Mouse (Mus musculus) neural tube, embryonic 14.5 days (tissue): ENCODE results near the gene Sfxn2. TPM values are rescaled to one million over a fixed set of nuclear protein-coding genes. Genes with fewer than 3 reads are reported as not detected.
A peak's percentile ranks its signal among the peaks of the same experiment; 100 is the strongest.

Source experiments
- ATAC-seq: fragments of 200-750 bp; cut with Nextera tagmentation; 2 replicates; pipeline ENCODE4 v1.8.0; 2017; ENCODE audit warnings: low read depth, mild to moderate bottlenecking, moderate TSS enrichment, moderate library complexity
- H3K27ac ChIP-seq: fragments of 300-500 bp; sonication (generic); 2 replicates; pipeline ENCODE4 v1.5.1; 2014; ENCODE audit warnings: low read depth, mild to moderate bottlenecking, control low read depth, low read length, moderate library complexity, mixed read lengths
- H3K27me3 ChIP-seq: fragments of 300-500 bp; sonication (generic); 2 replicates; pipeline ENCODE4 v1.6.1; 2014; ENCODE audit warnings: low read length; ENCODE audit not compliant: control insufficient read depth, insufficient read depth
- H3K36me3 ChIP-seq: fragments of 300-500 bp; sonication (generic); 2 replicates; pipeline ENCODE4 v1.6.1; 2014; ENCODE audit warnings: low read length, mixed read lengths; ENCODE audit not compliant: control insufficient read depth, insufficient read depth
- H3K4me1 ChIP-seq: fragments of 300-500 bp; sonication (generic); 2 replicates; pipeline ENCODE4 v1.6.1; 2014; ENCODE audit warnings: low read length; ENCODE audit not compliant: control insufficient read depth, insufficient read depth
- H3K4me2 ChIP-seq: fragments of 300-500 bp; sonication (generic); 2 replicates; pipeline ENCODE4 v1.6.1; 2014; ENCODE audit warnings: mild to moderate bottlenecking, low read depth, low read length, control low read depth
- H3K4me3 ChIP-seq: fragments of 300-500 bp; sonication (generic); 2 replicates; pipeline ENCODE4 v1.5.1; 2014; ENCODE audit warnings: low read depth, low read length, control low read depth, mixed read lengths
- H3K9ac ChIP-seq: fragments of 300-500 bp; sonication (generic); replicated peaks from 2 replicates; pipeline ENCODE4 v1.6.1; 2014; ENCODE audit warnings: low read depth, mild to moderate bottlenecking, control low read depth, low read length, mixed read lengths
- H3K9me3 ChIP-seq: fragments of 300-500 bp; sonication (generic); 2 replicates; pipeline ENCODE4 v1.6.1; 2016; ENCODE audit warnings: low read length; ENCODE audit not compliant: control insufficient read depth
- WGBS: fragments of 180-500 bp; shearing (Covaris S2); extraction: QIAGEN DNeasy Blood & Tissue Kit; methylation state at CpG from one replicate; pipeline ENCODE4 v1.1.7; 2014; 5-methylcytosine and 5-hydroxymethylcytosine counted together
- polyA plus RNA-seq: library from polyadenylated mRNA; unstranded; fragments of >200 nt; fragmentation: Nextera tagmentation; extraction: Ambion mirVana; gene quantifications from 2 replicates; pipeline ENCODE4 v1.2.1, GENCODE M21; 2014

Gene Sfxn2
- 10.5 and 10.7 TPM in 2 replicates for polyA plus RNA-seq

DNA sequence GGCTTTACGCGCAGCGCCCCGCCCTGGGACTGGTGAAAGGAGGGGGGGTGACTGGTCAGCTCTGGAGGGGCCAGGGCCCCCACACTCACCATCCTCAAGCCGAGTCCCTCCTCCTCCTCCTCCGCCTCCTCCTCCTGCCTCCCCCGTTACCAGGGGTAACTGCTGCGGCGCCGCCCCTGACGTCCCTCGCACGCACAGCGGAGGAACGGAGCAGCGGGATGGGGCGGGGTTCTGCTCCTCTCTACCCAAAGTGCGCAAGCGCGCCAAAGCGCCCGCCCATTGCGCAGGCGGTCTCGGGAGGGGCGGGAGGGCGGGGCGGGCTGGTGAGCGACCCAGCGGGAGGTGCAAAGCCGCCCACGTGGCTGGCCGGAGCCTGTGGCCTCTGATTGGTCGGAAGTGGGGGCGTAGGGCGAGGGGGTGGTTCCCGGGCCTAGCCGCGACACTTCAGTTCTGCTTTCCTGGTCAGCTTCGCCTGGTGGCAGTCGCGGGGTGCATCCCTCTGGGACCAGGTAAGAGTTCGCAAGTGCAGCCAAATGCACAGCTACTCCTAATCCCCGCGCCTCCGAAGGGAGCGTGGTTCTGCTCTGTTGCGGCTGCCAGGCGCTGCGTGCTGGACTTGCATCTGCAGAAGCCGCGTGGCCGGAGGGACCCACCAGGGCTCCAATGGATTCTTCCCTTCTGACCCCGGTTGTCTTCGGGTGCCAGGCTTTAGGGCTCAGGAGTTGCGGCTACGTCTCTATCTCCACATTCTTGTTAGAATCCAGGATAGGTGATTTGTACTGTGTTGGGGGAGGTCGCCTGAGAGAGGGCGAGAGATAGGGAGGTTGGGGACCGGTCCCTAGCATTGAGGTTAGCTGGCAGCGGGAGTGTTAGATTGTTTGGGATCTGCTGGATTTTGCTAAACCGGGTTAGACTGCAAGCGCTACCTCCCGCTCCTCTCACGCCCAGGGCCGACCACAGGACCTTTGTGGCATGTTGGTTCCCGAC, at the start of gene Sfxn2, which contains the start of gene Arl3:
TSS of gene Sfxn2 (plus strand) at position 415 of the 987 bp plus-strand sequence.
TSS of gene Arl3 (minus strand) at position 248 of the 987 bp plus-strand sequence.
- peak within 1 kb of the TSS; percentile 66 for H3K4me3 ChIP-seq
- peak within 1 kb of the TSS; percentile 80 for H3K4me2 ChIP-seq
- H3K27ac ChIP-seq, result peak within 1 kb of the TSS; percentile 69
- under 1% methylated on average over 62 of the region's 67 CpGs for WGBS
- H3K4me1 ChIP-seq, result peaks cover 9% of the 10 kb centered on the region; the same call in 1 of the 2 replicates
- H3K36me3 ChIP-seq, result no peaks in the 10 kb centered on the region
- no peaks in the 10 kb centered on the region for H3K27me3 ChIP-seq
- H3K9ac ChIP-seq, result peak within 1 kb of the TSS; percentile 74
- no peaks in the 10 kb centered on the region for H3K9me3 ChIP-seq
- peak; percentile 95 for ATAC-seq

DNA sequence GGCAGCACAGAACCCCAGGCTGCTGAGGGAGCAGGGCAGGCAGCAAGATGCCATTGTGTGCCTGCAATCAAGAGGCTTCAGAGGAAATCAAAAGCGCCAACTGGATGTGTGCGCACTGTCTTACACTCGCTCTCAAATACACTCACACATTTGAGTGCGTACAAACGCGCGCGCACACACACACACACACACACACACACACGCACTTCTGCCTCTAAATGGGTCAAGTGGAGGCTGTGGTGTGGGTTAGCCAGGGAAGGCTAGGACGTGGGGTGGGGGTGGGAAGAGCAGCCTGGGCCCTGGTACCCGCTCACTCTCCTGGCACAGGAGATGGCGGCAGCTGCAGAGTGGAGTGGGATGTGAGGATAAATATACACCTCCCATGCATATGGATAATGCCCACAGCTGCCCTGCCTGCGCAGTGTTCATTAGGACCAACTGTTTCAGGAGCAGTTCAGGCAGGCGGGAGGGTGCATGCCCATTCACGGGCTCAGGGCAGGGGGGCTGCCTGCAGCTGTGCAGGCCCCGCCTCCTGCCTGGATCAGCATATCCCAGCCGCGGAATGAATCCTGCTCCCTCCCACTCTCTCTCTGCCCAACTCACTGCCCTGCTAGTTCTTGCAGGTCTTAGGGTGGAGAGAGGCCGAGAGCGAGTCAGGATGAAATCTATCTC, 49.5 kb upstream of the Sfxn2 start:
- H3K27me3 ChIP-seq, result no peaks in the 10 kb centered on the region
- H3K9ac ChIP-seq, result peak overlapping the region; percentile 16; the same call in 1 of the 2 replicates
- peak; percentile 89 for ATAC-seq
- peak overlapping the region; percentile 36 for H3K4me2 ChIP-seq
- peaks cover 54% of the 10 kb centered on the region for H3K4me1 ChIP-seq
- H3K4me3 ChIP-seq, result peak overlapping the region; percentile 6; the same call in 1 of the 2 replicates
- H3K9me3 ChIP-seq, result no peaks in the 10 kb centered on the region
- no peaks in the 10 kb centered on the region for H3K36me3 ChIP-seq
- peak overlapping the region; percentile 76 for H3K27ac ChIP-seq
- WGBS, result 4% methylated on average over 20 of the region's 20 CpGs

- Histone ChIP-seq H3K4me1 (peaks cover 58% of the 10 kb centered on the region), H3K4me2 (peak overlapping the region; percentile 36), H3K36me3 (no peaks in the 10 kb centered on the region), H3K9me3 (no peaks in the 10 kb centered on the region), H3K9ac (0 out of 2 replicates have a peak overlapping the region, but pooled peaks have one; percentile 16), H3K27ac (peak overlapping the region; percentile 76), H3K4me3 (no peak overlapping the region), H3K27me3 (no peaks in the 10 kb centered on the region)
- 13% methylated on average over 6 of the region's 6 CpGs for WGBS
- ATAC-seq, result no peak
These were observed 49.0 kb upstream of the Sfxn2 start for GRCm38 (mm10) chr19:46524152-46524544.

- Histone ChIP-seq H3K36me3 (no peaks in the 10 kb centered on the region), H3K4me2 (peak overlapping the region; percentile 36; the same call in 1 of the 2 replicates), H3K4me3 (no peak overlapping the region), H3K27me3 (no peaks in the 10 kb centered on the region), H3K27ac (peak overlapping the region; percentile 76; the same call in 1 of the 2 replicates), H3K4me1 (peaks cover 65% of the 10 kb centered on the region), H3K9ac (no peak overlapping the region), H3K9me3 (no peaks in the 10 kb centered on the region)
- WGBS, result 33% methylated on average over 14 of the region's 14 CpGs
- no peak for ATAC-seq
These were observed 48.4 kb upstream of the Sfxn2 start for GRCm38 (mm10) chr19:46524601-46525321.

GRCm38 (mm10) chr19:46525691-46526631, 47.2 kb upstream of the Sfxn2 start:
- Histone ChIP-seq H3K36me3 (no peaks in the 10 kb centered on the region), H3K27me3 (no peaks in the 10 kb centered on the region), H3K9me3 (no peaks in the 10 kb centered on the region), H3K4me2 (no peak overlapping the region), H3K4me3 (no peak overlapping the region), H3K9ac (no peak overlapping the region), H3K4me1 (peaks cover 77% of the 10 kb centered on the region), H3K27ac (0 out of 2 replicates have a peak overlapping the region, but pooled peaks have one; percentile 3)
- no peak for ATAC-seq
- WGBS, result 41% methylated on average over 10 of the region's 10 CpGs

GRCm38 (mm10) chr19:46527632-46528528, 45.3 kb upstream of the Sfxn2 start:
- Histone ChIP-seq H3K27ac (peak overlapping the region; percentile 87), H3K4me1 (peaks cover 94% of the 10 kb centered on the region), H3K4me3 (peak overlapping the region; percentile 7; the same call in 1 of the 2 replicates), H3K27me3 (no peaks in the 10 kb centered on the region), H3K36me3 (no peaks in the 10 kb centered on the region), H3K9me3 (no peaks in the 10 kb centered on the region), H3K9ac (no peak overlapping the region; the same call in 1 of the 2 replicates), H3K4me2 (peak overlapping the region; percentile 48)
- 9% methylated on average over 17 of the region's 17 CpGs for WGBS
- ATAC-seq, result no peak

DNA sequence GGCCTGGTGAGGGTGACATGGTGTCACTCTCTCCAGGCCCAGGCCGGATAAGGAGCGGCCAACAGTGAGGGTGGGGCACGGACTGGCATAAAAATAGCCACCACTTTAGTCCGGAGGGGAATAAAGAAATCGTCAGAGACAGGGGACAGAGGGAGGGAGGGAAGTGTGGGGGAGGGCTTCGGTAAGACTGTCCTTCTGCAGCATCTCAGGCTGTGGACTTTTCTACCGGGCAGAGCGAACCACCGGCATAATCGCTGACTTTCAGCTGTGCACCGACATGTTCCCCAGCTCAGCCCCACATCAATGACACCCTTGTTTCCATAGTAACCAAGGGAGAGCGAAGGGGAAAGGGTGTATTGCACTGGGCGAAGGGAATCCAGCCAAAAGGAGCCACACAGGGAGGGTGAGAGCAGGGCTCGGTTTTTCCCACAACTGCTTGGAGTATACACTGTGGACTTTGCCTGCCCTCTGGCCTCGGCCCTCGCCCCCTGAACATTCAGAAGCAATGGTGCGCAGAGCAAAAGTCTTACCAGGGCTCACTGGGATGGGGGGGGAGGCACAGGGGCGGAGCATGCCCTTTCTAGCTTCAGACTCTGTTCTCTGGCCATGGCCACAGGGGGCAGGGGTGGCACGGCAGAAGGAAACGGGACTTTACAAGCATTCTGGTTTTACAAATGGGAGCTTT, 44.5 kb upstream of the Sfxn2 start:
- WGBS, result under 1% methylated on average over 20 of the region's 20 CpGs
- no peaks in the 10 kb centered on the region for H3K36me3 ChIP-seq

More for the DNA sequence above, 44.5 kb upstream of the Sfxn2 start:
- no peaks in the 10 kb centered on the region for H3K27me3 ChIP-seq
- ATAC-seq, result peak; percentile 65
- H3K4me2 ChIP-seq, result peak overlapping the region; percentile 48
- H3K4me1 ChIP-seq, result peaks cover 93% of the 10 kb centered on the region
- peak overlapping the region; percentile 7; the same call in 1 of the 2 replicates for H3K4me3 ChIP-seq
- no peaks in the 10 kb centered on the region for H3K9me3 ChIP-seq
- peak overlapping the region; percentile 43 for H3K9ac ChIP-seq
- H3K27ac ChIP-seq, result peak overlapping the region; percentile 87
